Mouse (Mus musculus): ENCODE results near the gene Ssbp3. TPM values are rescaled to one million over a fixed set of nuclear protein-coding genes. Genes with fewer than 3 reads are reported as not detected.

Ssbp3 gene
- polyA plus RNA-seq, 1 experiment = 130 TPM

DNA sequence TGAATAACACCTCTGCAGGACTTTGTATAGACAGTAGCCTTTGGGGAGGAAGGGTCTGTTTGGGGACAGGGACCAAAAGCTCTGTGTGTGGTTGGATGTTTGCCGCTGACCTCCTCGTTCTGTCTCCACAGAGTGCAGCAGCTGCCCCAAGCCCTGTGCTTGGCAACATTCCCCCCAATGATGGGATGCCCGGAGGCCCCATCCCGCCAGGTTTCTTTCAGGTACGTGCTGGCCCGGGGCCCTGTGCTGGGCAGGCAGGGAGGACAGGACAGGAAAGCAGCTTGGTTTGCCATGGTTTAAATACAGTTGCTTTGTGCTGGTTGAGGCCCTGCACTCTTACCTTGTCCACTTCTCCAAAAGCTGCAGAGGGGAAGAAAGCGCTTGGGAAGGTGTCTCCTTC, 99.0 kb downstream of the Ssbp3 start:
- no peaks in the 10 kb centered on the region for H3K36me3 ChIP-seq (ENCODE audit: control insufficient read depth, insufficient read depth, low read length)
- no peaks in the 10 kb centered on the region for H3K27me3 ChIP-seq (ENCODE audit: control insufficient read depth, insufficient read depth, low read length)
- TF ChIP-seq POLR2A (IDR thresholded peaks at IDR 0.05; ENCODE audit: control insufficient read depth, extremely low read depth, insufficient read depth, low read length, poor library complexity) (no peak), CTCF (IDR thresholded peaks at IDR 0.05; ENCODE audit: borderline replicate concordance, control insufficient read depth, extremely low read depth, insufficient read depth, low read length, poor library complexity) (no peak)
- H3K4me1 ChIP-seq (replicated peaks; ENCODE audit: control insufficient read depth, insufficient read depth, low read length) = peaks cover 14% of the 10 kb centered on the region
- 96% methylated on average over 7 of the region's 7 CpGs for WGBS
- no peak overlapping the region for H3K4me3 ChIP-seq (ENCODE audit: control insufficient read depth, insufficient read depth, low read length)
- H3K27ac ChIP-seq (ENCODE audit: control insufficient read depth, insufficient read depth, low read length) = no peak overlapping the region
- DNase-seq = no peak

DNA sequence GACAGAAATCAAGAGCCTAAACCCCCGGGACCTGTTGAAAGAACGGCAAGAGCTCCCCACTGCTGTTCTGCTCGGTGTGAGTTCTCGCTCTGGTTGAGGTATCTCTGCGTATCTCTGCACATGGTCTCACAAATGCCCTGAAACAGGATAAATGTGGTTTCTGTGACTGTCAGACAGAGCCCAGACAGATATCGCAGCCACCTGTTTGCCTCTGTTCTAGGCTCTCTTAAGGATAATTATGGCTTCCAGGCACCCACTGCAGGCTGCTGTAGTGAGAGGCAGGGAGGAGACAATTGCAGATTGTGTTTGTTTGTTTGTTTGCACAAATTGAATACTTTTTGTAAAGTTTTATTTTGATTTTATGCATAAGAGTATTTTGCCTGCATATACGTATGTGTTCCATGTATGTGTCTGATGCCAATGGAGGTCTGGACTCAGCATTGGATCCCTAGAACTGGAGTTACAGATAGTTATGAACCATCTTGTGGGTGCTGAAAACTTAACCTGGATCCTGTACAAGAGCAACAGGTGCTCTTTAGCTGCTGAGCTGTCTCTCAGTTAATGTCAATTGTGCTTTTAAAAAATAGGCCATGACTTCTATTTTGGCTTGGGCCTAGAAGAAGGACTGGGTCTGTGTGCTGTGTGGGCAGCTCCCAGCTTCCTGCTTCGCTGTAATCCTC, 101.0 kb downstream of the Ssbp3 start:
- WGBS = 24% methylated on average over 8 of the region's 8 CpGs
- DNase-seq = peak; percentile 18
- Histone ChIP-seq H3K36me3 (ENCODE audit: control insufficient read depth, insufficient read depth, low read length) (no peaks in the 10 kb centered on the region), H3K27ac (ENCODE audit: control insufficient read depth, insufficient read depth, low read length) (no peak overlapping the region), H3K4me3 (ENCODE audit: control insufficient read depth, insufficient read depth, low read length) (no peak overlapping the region), H3K27me3 (ENCODE audit: control insufficient read depth, insufficient read depth, low read length) (no peaks in the 10 kb centered on the region), H3K4me1 (replicated peaks; ENCODE audit: control insufficient read depth, insufficient read depth, low read length) (peaks cover 9% of the 10 kb centered on the region)
- no peak for TF ChIP-seq CTCF (IDR thresholded peaks at IDR 0.05; ENCODE audit: borderline replicate concordance, control insufficient read depth, extremely low read depth, insufficient read depth, low read length, poor library complexity)
- TF ChIP-seq POLR2A (IDR thresholded peaks at IDR 0.05; ENCODE audit: control insufficient read depth, extremely low read depth, insufficient read depth, low read length, poor library complexity) = no peak

DNA sequence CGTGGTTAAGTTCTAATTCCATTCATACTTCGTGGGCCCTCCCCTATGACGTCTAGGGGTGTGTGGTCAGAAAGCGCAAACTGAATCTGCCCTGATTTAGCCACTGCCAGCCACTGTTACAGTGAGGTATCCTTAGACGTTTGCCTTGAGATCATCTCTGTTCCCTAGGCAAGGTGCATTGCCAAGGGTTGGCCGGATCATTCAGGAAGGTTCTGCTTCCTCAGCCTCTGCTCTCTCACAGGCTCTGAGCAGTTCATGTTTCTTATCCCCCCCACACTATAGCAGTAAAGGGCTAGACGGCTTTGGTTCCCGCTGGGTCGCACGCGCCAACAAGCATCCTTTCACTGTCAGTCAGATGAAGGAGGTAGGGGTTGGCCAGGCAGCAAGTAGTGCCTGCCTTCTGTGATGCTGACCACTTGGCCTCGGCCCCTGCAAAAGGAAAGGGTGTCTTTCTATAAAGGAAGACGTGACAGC, 101.5 kb downstream of the Ssbp3 start:
- no peak for DNase-seq
- Histone ChIP-seq H3K4me1 (replicated peaks; ENCODE audit: control insufficient read depth, insufficient read depth, low read length) (peaks cover 9% of the 10 kb centered on the region), H3K4me3 (ENCODE audit: control insufficient read depth, insufficient read depth, low read length) (no peak overlapping the region), H3K36me3 (ENCODE audit: control insufficient read depth, insufficient read depth, low read length) (no peaks in the 10 kb centered on the region), H3K27me3 (ENCODE audit: control insufficient read depth, insufficient read depth, low read length) (no peaks in the 10 kb centered on the region), H3K27ac (ENCODE audit: control insufficient read depth, insufficient read depth, low read length) (no peak overlapping the region)
- no peak for TF ChIP-seq CTCF (IDR thresholded peaks at IDR 0.05; ENCODE audit: borderline replicate concordance, control insufficient read depth, extremely low read depth, insufficient read depth, low read length, poor library complexity)
- WGBS = 74% methylated on average over 13 of the region's 13 CpGs

DNA sequence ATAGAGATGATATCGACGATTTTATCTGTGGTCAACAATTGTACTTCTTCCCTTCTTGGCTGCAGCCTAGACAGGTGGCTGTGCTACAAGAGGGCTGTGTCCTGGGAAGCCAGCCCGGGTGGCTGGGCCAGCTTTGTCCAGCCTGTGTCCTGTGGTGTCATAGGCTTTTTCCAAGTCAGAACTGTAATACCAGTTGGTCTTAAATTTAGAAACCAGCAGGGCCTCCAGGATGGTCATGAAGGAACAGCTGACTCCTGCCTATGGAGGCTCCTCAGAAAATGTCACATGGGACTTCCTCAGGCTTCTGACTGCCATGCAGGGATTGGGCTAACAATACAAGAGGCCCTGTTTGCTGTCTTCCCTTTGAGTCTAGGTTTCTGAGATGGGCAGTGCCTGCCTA, 102.1 kb downstream of the Ssbp3 start:
- H3K27me3 ChIP-seq (ENCODE audit: control insufficient read depth, insufficient read depth, low read length) = no peaks in the 10 kb centered on the region
- no peaks in the 10 kb centered on the region for H3K36me3 ChIP-seq (ENCODE audit: control insufficient read depth, insufficient read depth, low read length)
- no peak overlapping the region for H3K27ac ChIP-seq (ENCODE audit: control insufficient read depth, insufficient read depth, low read length)
- no peak for DNase-seq
- peaks cover 9% of the 10 kb centered on the region for H3K4me1 ChIP-seq (replicated peaks; ENCODE audit: control insufficient read depth, insufficient read depth, low read length)
- no peak for TF ChIP-seq POLR2A (IDR thresholded peaks at IDR 0.05; ENCODE audit: control insufficient read depth, extremely low read depth, insufficient read depth, low read length, poor library complexity)
- TF ChIP-seq CTCF (IDR thresholded peaks at IDR 0.05; ENCODE audit: borderline replicate concordance, control insufficient read depth, extremely low read depth, insufficient read depth, low read length, poor library complexity) = no peak
- 95% methylated on average over 3 of the region's 3 CpGs for WGBS
- no peak overlapping the region for H3K4me3 ChIP-seq (ENCODE audit: control insufficient read depth, insufficient read depth, low read length)

DNA sequence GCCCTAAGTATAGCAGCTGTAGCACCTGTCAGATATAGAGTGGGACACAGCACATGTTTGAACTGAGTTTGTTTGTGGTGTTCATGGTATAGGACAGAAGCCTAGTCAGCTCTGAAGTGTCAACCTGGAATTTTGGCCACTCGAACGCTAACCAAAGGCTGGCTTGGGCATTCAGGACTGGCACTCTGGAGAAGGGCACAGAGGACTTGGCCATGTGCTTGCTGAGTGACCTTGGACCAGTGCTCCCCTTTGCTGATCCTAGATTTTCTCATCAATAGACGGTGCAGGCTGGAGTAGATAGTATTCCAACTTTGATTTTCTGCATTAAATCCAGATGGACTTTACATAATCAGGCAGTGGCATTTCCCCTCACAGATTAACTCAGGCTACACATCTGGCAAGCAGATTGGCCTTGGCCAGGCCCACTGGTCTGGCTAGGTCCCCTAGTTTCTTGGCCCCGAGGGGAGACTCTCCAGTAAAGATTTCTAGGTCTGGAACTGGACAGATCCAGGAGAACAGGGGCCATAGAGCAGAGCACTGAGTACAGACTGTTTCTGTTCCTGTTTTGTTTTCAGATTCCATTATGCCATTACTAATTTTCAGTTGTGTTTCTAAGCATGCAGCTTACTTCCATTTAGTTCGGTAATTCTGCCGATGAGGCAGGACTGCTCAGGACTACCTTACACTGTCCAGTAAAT, 102.8 kb downstream of the Ssbp3 start:
- H3K4me1 ChIP-seq (replicated peaks; ENCODE audit: control insufficient read depth, insufficient read depth, low read length) = peaks cover 9% of the 10 kb centered on the region
- H3K27me3 ChIP-seq (ENCODE audit: control insufficient read depth, insufficient read depth, low read length) = no peaks in the 10 kb centered on the region
- 93% methylated on average over 6 of the region's 6 CpGs for WGBS
- no peak overlapping the region for H3K4me3 ChIP-seq (ENCODE audit: control insufficient read depth, insufficient read depth, low read length)
- TF ChIP-seq CTCF (IDR thresholded peaks at IDR 0.05; ENCODE audit: borderline replicate concordance, control insufficient read depth, extremely low read depth, insufficient read depth, low read length, poor library complexity) (no peak), POLR2A (IDR thresholded peaks at IDR 0.05; ENCODE audit: control insufficient read depth, extremely low read depth, insufficient read depth, low read length, poor library complexity) (no peak)
- no peak overlapping the region for H3K27ac ChIP-seq (ENCODE audit: control insufficient read depth, insufficient read depth, low read length)
- H3K36me3 ChIP-seq (ENCODE audit: control insufficient read depth, insufficient read depth, low read length) = no peaks in the 10 kb centered on the region
- DNase-seq = no peak

DNA sequence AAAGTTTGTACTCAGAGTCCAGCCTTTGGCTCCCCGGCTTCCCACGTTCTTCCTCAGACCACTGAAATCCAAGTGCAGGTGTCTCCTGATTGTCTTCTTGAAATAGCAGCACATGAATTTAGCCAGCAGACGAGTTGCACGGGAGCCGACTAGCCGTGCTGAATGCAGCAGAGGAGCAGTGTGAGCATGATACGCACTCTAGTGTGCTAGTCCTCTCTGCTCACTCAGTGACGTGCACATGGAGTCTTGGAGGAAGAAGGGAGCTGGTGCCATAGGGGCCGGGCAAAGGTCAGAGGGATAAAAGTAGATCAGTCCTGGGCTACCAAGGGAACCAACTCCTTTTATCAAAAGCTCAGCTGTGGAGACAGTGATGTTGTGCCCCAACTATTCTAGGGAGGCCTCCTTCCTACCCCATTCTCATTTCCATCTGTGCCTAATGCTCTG, 103.3 kb downstream of the Ssbp3 start:
- no peak for DNase-seq
- Histone ChIP-seq H3K4me3 (ENCODE audit: control insufficient read depth, insufficient read depth, low read length) (no peak overlapping the region), H3K4me1 (replicated peaks; ENCODE audit: control insufficient read depth, insufficient read depth, low read length) (peaks cover 9% of the 10 kb centered on the region), H3K27me3 (ENCODE audit: control insufficient read depth, insufficient read depth, low read length) (no peaks in the 10 kb centered on the region), H3K36me3 (ENCODE audit: control insufficient read depth, insufficient read depth, low read length) (no peaks in the 10 kb centered on the region), H3K27ac (ENCODE audit: control insufficient read depth, insufficient read depth, low read length) (no peak overlapping the region)
- TF ChIP-seq CTCF (IDR thresholded peaks at IDR 0.05; ENCODE audit: borderline replicate concordance, control insufficient read depth, extremely low read depth, insufficient read depth, low read length, poor library complexity) (no peak), POLR2A (IDR thresholded peaks at IDR 0.05; ENCODE audit: control insufficient read depth, extremely low read depth, insufficient read depth, low read length, poor library complexity) (no peak)
- 95% methylated on average over 9 of the region's 9 CpGs for WGBS
